Mouse (Mus musculus) kidney, adult 10 weeks (tissue): ENCODE measurements around the gene Actr1b. TPM values are rescaled to one million over a fixed set of nuclear protein-coding genes. Genes with fewer than 3 reads are reported as not detected.

Source experiments
- polyA plus RNA-seq: library from polyadenylated mRNA; stranded (reverse); fragments of 350-450 nt; fragmentation: Illumina TruSeq; extraction: RNeasy Lipid Tissue Mini Kit (QIAGEN cat#74804); gene quantifications from one replicate; pipeline ENCODE4 v1.2.3, GENCODE M21; 2014; ENCODE audit warnings: low read depth, low replicate concordance

Gene Actr1b
- 17.0 TPM for polyA plus RNA-seq

GRCm38 (mm10) chr1:36714311-36714710 is at the start of gene Actr1b:
Gene Actr1b (minus strand): TSS chr1:36714422.

DNA sequence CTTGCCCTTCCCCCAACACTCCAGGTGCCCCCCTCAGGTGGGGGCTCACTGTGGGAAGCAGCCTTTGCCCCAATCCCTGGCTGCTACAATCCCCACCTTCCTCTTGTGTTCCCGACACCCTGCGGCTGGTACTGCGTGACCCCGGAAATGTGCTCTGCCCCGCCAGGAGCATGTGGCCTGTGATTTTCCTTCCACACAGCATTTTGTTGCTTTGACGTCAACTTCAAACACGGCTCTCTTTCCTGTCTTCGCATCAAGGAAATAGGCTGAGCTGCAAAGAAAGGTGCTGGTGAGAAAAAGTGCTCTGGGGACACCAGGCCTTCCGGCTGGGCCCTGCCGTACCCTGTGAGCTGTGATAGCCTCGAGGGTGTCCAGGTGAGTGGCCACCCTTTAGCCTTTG is 47.3 kb upstream of the Actr1b start, which contains the start of gene Zap70:
Gene Zap70 (plus strand): TSS at position 231 of the 400 bp plus-strand sequence.

DNA sequence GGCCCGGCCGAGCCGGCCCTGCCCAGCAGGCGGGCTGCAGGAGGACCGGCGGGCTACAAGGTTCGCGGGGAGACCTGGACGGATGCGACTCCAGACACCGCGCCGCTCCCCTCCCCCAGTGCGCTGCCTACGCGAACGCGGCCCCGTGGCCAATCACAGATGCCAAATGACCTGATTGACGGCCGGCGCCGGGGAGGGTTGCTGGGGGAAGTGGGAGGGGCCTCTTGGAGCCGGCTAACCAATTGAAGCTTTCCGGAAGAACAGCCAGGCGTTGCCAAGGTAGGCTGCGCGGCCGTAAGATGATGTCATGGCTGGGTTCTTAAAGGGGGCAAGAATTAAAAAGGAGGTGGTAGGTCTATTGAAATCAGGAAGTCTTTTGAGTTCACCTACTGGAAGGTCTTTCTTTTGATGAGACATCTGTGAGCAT is 4.4 kb downstream of the Actr1b start, which contains the start of gene 4933424G06Rik:
Gene 4933424G06Rik (plus strand): TSS at position 296 of the 427 bp plus-strand sequence.

GRCm38 (mm10) chr1:36691271-36692155 is 22.7 kb downstream of the Actr1b start, which contains the start of gene Cox5b:
Gene Cox5b (plus strand): TSS chr1:36691449.

GRCm38 (mm10) chr1:36682620-36683355 is 31.4 kb downstream of the Actr1b start, which contains the start of gene Fam178b:
Gene Fam178b (minus strand): TSS chr1:36683183.

Other genes with a start within 250 kb of the Actr1b start
- gene Cnnm4, start 242.8 kb downstream of the Actr1b start, polyA plus RNA-seq: 6.0 TPM
- gene Cnnm3, start 202.6 kb downstream of the Actr1b start, polyA plus RNA-seq: 8.3 TPM
- not detected for gene Ankrd23, start 177.5 kb downstream of the Actr1b start, polyA plus RNA-seq
- 0.32 TPM for gene Gm42417, start 175.0 kb downstream of the Actr1b start, polyA plus RNA-seq
- 2.5 TPM for gene Ankrd39, start 167.0 kb downstream of the Actr1b start, polyA plus RNA-seq
- gene Sema4c, start 156.1 kb downstream of the Actr1b start, polyA plus RNA-seq: 0.81 TPM
- gene Fam178b, start 31.2 kb downstream of the Actr1b start, polyA plus RNA-seq: not detected
- 213 TPM for gene Cox5b, start 23.0 kb downstream of the Actr1b start, polyA plus RNA-seq
- gene 4933424G06Rik, start 4.3 kb downstream of the Actr1b start, polyA plus RNA-seq: 0.77 TPM
- gene Zap70, start 47.4 kb upstream of the Actr1b start, polyA plus RNA-seq: not detected
- gene Tmem131, start 229.2 kb upstream of the Actr1b start, polyA plus RNA-seq: 36.3 TPM